Mouse (Mus musculus): ENCODE data around the gene Ate1. TPM values are rescaled to one million over a fixed set of nuclear protein-coding genes. Genes with fewer than 3 reads are reported as not detected.
A peak's percentile ranks its signal among the peaks of the same experiment; 100 is the strongest.
"Not testable (repeated sequence)": the region's sequence is repeated elsewhere in the genome, so short reads cannot be mapped to it uniquely, and the experiment has no call there.

The Ate1 gene
- polyA plus RNA-seq, 1 experiment from 2014 or later, result 72.9 TPM

GRCm38 (mm10) chr7:130503006-130503405 is 17.2 kb downstream of the Ate1 start:
- Histone ChIP-seq H3K4me3 (ENCODE audit: low read depth, low read length) (no peak overlapping the region), H3K9ac (no peak overlapping the region), H3K4me1 (ENCODE audit: insufficient read depth) (no peaks in the 10 kb centered on the region), H3K9me3 (ENCODE audit: low read depth, low read length) (no peaks in the 10 kb centered on the region), H3K4me2 (no peak overlapping the region), H3K36me3 (ENCODE audit: insufficient read depth) (peaks cover 65% of the 10 kb centered on the region), H3K27me3 (ENCODE audit: insufficient read depth, low read length) (no peaks in the 10 kb centered on the region), H3K27ac (ENCODE audit: low read depth) (no peak overlapping the region)
- 93% methylated on average over 5 of the region's 5 CpGs for WGBS
- DNase-seq (no peak), ATAC-seq (ENCODE audit: insufficient read depth) (no peak)
- TF ChIP-seq CTCF (IDR thresholded peaks at IDR 0.05; ENCODE audit: low read depth), result no peak

DNA sequence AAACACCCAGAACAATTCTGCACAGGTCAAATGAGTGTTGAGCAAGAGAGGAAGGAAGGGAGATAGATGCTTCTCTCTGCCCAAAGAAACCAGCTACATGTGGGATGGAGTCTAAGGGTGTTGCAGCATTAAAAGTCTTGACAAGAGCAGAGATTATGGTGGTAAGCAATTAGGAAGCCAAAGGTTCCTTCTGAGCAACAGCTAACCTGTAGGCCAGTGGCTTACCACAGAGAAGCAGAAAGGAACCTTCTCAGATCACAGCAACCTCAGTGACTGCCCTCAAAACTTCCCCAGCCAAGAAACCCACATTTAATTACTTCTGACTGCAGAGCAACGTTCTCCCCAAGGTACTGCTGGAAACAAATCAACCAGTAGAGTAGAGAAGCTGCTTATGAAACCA is 18.7 kb downstream of the Ate1 start:
- WGBS, result 74% methylated on average over 1 of the region's 1 CpGs
- H3K9me3 ChIP-seq (ENCODE audit: low read depth, low read length), result no peaks in the 10 kb centered on the region
- no peaks in the 10 kb centered on the region for H3K27me3 ChIP-seq (ENCODE audit: insufficient read depth, low read length)
- H3K9ac ChIP-seq, result no peak overlapping the region
- H3K4me1 ChIP-seq (ENCODE audit: insufficient read depth), result no peaks in the 10 kb centered on the region
- TF ChIP-seq CTCF (IDR thresholded peaks at IDR 0.05; ENCODE audit: low read depth), result no peak
- H3K36me3 ChIP-seq (ENCODE audit: insufficient read depth), result peaks cover 56% of the 10 kb centered on the region
- H3K27ac ChIP-seq (ENCODE audit: low read depth), result no peak overlapping the region
- no peak overlapping the region for H3K4me2 ChIP-seq
- ATAC-seq (ENCODE audit: insufficient read depth) (no peak), DNase-seq (no peak)
- H3K4me3 ChIP-seq (ENCODE audit: low read depth, low read length), result no peak overlapping the region

- Histone ChIP-seq H3K36me3 (ENCODE audit: insufficient read depth) (peaks cover 15% of the 10 kb centered on the region), H3K4me3 (ENCODE audit: low read depth, low read length) (no peak overlapping the region), H3K4me1 (ENCODE audit: insufficient read depth) (no peaks in the 10 kb centered on the region), H3K9ac (no peak overlapping the region), H3K27ac (ENCODE audit: low read depth) (no peak overlapping the region), H3K9me3 (ENCODE audit: low read depth, low read length) (no peaks in the 10 kb centered on the region), H3K4me2 (no peak overlapping the region), H3K27me3 (ENCODE audit: insufficient read depth, low read length) (no peaks in the 10 kb centered on the region)
- TF ChIP-seq CTCF (IDR thresholded peaks at IDR 0.05; ENCODE audit: low read depth), result no peak
- no peak for DNase-seq
- ATAC-seq (ENCODE audit: insufficient read depth), result no peak
- 75% methylated on average over 3 of the region's 3 CpGs for WGBS
Measured at GRCm38 (mm10) chr7:130493346-130493745, 26.8 kb downstream of the Ate1 start.

DNA sequence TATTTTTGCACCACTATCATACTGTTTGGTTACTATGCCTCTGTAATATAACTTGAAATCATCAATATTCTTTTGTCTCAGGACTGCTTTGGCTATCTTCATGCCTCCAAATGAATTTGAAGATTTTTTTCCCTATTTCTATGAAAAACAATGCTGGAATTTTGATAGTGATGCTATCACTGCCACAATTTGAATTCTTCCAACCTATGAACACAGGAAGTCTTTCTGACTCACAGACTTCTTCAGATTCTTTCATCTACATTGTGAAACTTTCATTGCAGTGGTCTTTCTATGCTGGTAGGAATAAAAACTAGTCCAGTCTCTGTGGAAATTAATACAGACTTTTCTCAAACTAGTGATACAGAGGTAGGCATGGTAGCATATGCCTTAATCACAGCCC is 28.1 kb downstream of the Ate1 start:
- H3K9ac ChIP-seq, result no peak overlapping the region
- no peak for TF ChIP-seq CTCF (IDR thresholded peaks at IDR 0.05; ENCODE audit: low read depth)
- ATAC-seq (ENCODE audit: insufficient read depth), result no peak
- H3K4me1 ChIP-seq (ENCODE audit: insufficient read depth), result no peaks in the 10 kb centered on the region
- H3K27ac ChIP-seq (ENCODE audit: low read depth), result no peak overlapping the region
- no peak for DNase-seq
- no peak overlapping the region for H3K4me2 ChIP-seq
- peaks cover 15% of the 10 kb centered on the region; the same call in 1 of the 2 replicates for H3K36me3 ChIP-seq (ENCODE audit: insufficient read depth)
- H3K9me3 ChIP-seq (ENCODE audit: low read depth, low read length), result no peaks in the 10 kb centered on the region
- no peaks in the 10 kb centered on the region for H3K27me3 ChIP-seq (ENCODE audit: insufficient read depth, low read length)
- H3K4me3 ChIP-seq (ENCODE audit: low read depth, low read length), result no peak overlapping the region

- not testable (repeated sequence) for H3K4me2 ChIP-seq; H3K4me1 ChIP-seq (ENCODE audit: insufficient read depth); H3K9ac ChIP-seq; H3K27me3 ChIP-seq (ENCODE audit: insufficient read depth, low read length); H3K4me3 ChIP-seq (ENCODE audit: low read depth, low read length); H3K9me3 ChIP-seq (ENCODE audit: low read depth, low read length); H3K27ac ChIP-seq (ENCODE audit: low read depth); ATAC-seq (ENCODE audit: insufficient read depth); DNase-seq
- WGBS, result 84% methylated on average over 3 of the region's 3 CpGs
- peaks cover 13% of the 10 kb centered on the region for H3K36me3 ChIP-seq (ENCODE audit: insufficient read depth)
- peak; percentile 14; the same call in 1 of the 2 replicates for TF ChIP-seq CTCF (IDR thresholded peaks at IDR 0.05; ENCODE audit: low read depth)
Measured at GRCm38 (mm10) chr7:130479003-130479402, 41.2 kb downstream of the Ate1 start.

DNA sequence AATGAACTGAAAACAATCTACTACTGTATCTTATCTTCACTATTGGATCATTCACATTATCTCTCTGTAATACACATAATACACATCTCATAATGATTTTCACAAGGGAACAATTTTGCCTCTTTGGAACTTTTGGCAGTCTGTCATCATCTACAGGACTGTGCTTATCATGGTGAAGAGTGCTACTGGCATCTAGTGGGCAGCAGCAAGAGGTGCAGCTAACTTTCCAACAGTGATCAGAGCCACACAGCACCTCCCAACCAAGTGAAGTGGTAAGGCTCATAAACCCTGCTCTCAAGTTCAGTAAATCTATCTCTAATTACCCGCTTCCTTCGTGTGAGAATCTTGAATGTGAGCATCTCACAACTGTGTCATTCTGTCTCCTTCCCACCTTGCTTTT is 44.2 kb downstream of the Ate1 start:
- WGBS, result 29% methylated on average over 2 of the region's 2 CpGs
- H3K9me3 ChIP-seq (ENCODE audit: low read depth, low read length), result no peaks in the 10 kb centered on the region
- no peak overlapping the region for H3K27ac ChIP-seq (ENCODE audit: low read depth)
- H3K27me3 ChIP-seq (ENCODE audit: insufficient read depth, low read length), result no peaks in the 10 kb centered on the region
- TF ChIP-seq CTCF (IDR thresholded peaks at IDR 0.05; ENCODE audit: low read depth), result peak; percentile 96
- H3K36me3 ChIP-seq (ENCODE audit: insufficient read depth), result peaks cover 15% of the 10 kb centered on the region
- DNase-seq (peak; percentile 88), ATAC-seq (ENCODE audit: insufficient read depth) (peak; percentile 85)
- H3K4me3 ChIP-seq (ENCODE audit: low read depth, low read length), result no peak overlapping the region
- H3K4me1 ChIP-seq (ENCODE audit: insufficient read depth), result no peaks in the 10 kb centered on the region
- H3K4me2 ChIP-seq, result no peak overlapping the region
- H3K9ac ChIP-seq, result no peak overlapping the region

DNA sequence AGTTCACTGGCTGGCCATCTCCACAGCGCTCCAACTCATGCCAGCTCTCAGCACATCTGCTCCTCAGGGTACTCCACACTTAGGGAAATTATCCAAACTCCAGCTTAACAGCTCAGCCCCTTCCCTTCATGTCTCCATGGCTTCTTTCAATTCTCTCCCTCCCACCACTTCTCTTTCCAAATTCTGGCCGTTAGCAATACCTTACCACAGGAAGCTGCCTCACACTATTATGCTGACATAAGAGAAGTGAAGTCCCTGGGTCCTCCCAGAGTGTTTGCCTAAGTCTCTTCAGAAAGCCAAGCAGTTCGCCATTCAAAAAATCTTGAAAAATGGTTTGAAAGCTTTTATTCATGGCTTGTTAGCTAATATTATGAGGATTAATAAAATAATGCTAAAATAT is 46.3 kb downstream of the Ate1 start:
- DNase-seq, result no peak

GRCm38 (mm10) chr7:130472683-130473082 is 47.5 kb downstream of the Ate1 start:
- no peak overlapping the region for H3K9ac ChIP-seq
- no peak overlapping the region for H3K4me3 ChIP-seq (ENCODE audit: low read depth, low read length)
- ATAC-seq (ENCODE audit: insufficient read depth) (no peak), DNase-seq (no peak)
- H3K4me2 ChIP-seq, result no peak overlapping the region
- H3K27ac ChIP-seq (ENCODE audit: low read depth), result no peak overlapping the region
- TF ChIP-seq CTCF (IDR thresholded peaks at IDR 0.05; ENCODE audit: low read depth), result no peak
- 69% methylated on average over 6 of the region's 6 CpGs for WGBS
- no peaks in the 10 kb centered on the region for H3K4me1 ChIP-seq (ENCODE audit: insufficient read depth)
- H3K36me3 ChIP-seq (ENCODE audit: insufficient read depth), result 0 out of 2 replicates have a peak, but pooled peaks cover 9% of the 10 kb centered on the region
- no peaks in the 10 kb centered on the region for H3K9me3 ChIP-seq (ENCODE audit: low read depth, low read length)
- H3K27me3 ChIP-seq (ENCODE audit: insufficient read depth, low read length), result no peaks in the 10 kb centered on the region

More for the DNA sequence above, 46.3 kb downstream of the Ate1 start:
- Histone ChIP-seq H3K27ac (ENCODE audit: low read depth) (no peak overlapping the region), H3K9ac (no peak overlapping the region), H3K4me2 (no peak overlapping the region), H3K9me3 (ENCODE audit: low read depth, low read length) (no peaks in the 10 kb centered on the region), H3K27me3 (ENCODE audit: insufficient read depth, low read length) (no peaks in the 10 kb centered on the region), H3K4me3 (ENCODE audit: low read depth, low read length) (no peak overlapping the region), H3K4me1 (ENCODE audit: insufficient read depth) (no peaks in the 10 kb centered on the region), H3K36me3 (ENCODE audit: insufficient read depth) (0 out of 2 replicates have a peak, but pooled peaks cover 9% of the 10 kb centered on the region)
- no peak for TF ChIP-seq CTCF (IDR thresholded peaks at IDR 0.05; ENCODE audit: low read depth)
- no peak for ATAC-seq (ENCODE audit: insufficient read depth)
- WGBS, result 65% methylated on average over 3 of the region's 3 CpGs

Data from lung, embryonic 14.5 days (tissue).